Mouse (Mus musculus): Measurements from ENCODE around the gene Vmn1r171.
"Not testable (repeated sequence)": the region's sequence is repeated elsewhere in the genome, so short reads cannot be mapped to it uniquely, and the experiment has no call there.

Gene Vmn1r171

DNA sequence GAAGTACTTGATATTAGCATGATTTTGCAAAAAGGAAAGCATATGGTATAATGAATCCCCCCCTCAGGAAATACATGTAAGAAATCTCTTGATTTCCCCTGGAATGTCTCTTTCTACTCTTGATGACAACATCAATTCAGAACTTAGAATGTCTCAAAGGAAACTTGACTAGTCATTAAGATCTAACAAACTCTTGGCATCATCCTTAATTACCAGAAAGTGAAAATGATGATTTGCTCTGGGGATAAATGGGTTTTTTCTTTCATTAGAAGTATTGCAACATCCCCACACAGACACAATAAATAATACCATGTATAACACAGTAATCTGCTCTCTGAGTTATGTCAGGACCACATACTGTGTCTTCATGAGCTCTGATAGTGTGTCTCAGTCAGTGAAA, at the start of gene Vmn1r171:
Gene Vmn1r171, plus strand, starts transcription at position 301 of the 400 bp plus-strand sequence.
- no peak for DNase-seq (ENCODE audit: low spot score)

DNA sequence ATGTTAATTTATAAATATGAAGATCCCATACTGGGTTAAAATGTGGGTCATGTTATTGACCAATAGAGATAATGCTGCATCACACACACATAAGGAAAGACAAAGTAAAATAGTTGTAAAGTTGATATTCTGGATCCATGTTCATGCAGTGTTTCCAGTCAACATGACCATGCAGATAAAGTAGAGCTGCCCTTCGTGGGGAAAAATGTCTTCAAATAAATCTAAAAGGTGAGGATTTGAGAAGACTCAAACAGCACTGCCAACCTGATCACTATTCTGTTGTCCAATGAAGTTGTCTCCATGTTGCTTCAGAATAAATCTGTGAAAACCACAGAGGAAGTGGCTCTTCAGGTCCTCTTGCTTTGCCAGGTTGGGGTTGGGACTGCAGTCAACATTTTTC, 24.6 kb upstream of the Vmn1r171 start, which contains the start of gene Vmn1r170:
Gene Vmn1r170, plus strand, starts transcription at position 301 of the 400 bp plus-strand sequence.
- not testable (repeated sequence) for DNase-seq (ENCODE audit: low spot score)

DNA sequence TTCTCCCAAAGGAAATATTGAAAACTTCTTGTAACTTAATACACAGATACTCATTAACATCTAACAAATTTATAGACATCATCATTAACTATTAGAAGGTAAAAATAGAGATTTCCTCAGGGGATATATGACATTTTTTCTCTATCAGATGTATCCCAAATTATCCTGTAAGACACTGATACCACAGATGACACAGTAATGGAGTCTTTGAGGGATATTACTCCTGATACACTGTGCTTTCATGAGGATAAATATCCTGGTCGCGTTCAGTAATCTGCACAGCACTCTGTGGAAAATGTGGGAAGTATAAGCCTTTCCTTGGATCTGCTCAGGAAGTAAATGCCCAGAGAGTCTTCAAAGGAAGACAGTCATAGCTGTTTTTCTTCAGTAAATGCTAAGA, 27.5 kb downstream of the Vmn1r171 start, which contains the start of gene Vmn1r172:
Gene Vmn1r172, plus strand, starts transcription at position 301 of the 400 bp plus-strand sequence.
- DNase-seq (ENCODE audit: low spot score) = no peak

Measured in adipocyte (in vitro differentiated cells).